Mouse (Mus musculus) left cerebral cortex, adult 2 months (tissue): ENCODE measurements around the gene Pmel. TPM values are rescaled to one million over a fixed set of nuclear protein-coding genes. Genes with fewer than 3 reads are reported as not detected.

Source experiments
- DNase-seq, 2 experiments: peaks; one replicate each; pipeline ENCODE4 v3.0.0; 2021 to 2022; ENCODE audit warnings: low spot score in 2 of 2, mixed read lengths in 1 of 2; ENCODE audit errors: extremely low spot score in 1 of 2
- H3K27ac ChIP-seq: fragments of 200-600 bp; 2 replicates; pipeline ENCODE4 v1.8.1; 2022
- H3K4me3 ChIP-seq: fragments of 200-600 bp; 2 replicates; pipeline ENCODE4 v1.8.1; 2022
- CTCF ChIP-seq: fragments of 200-600 bp; IDR thresholded peaks from 2 replicates; pipeline ENCODE4 v1.8.1; 2022; ENCODE audit warnings: antibody characterized with exemption, mild to moderate bottlenecking, moderate library complexity
- intact Hi-C: fragments of 180-260 bp; cut with DNase I; formaldehyde crosslinking; loops from one replicate; pipeline ENCODE4 v1.15.1; 2025
- total RNA-seq, 2 experiments: library from RNA; stranded (reverse); gene quantifications; 2 replicates each; pipeline ENCODE4 v1.2.3; 2021

Pmel gene
- total RNA-seq, 2 experiments from 2014 or later = 0.36 to 0.75 TPM

GRCm38 (mm10) chr10:128673763-128674468 lies 30.1 kb upstream of the Pmel start, which contains the start of gene Suox:
TSS of gene Suox (minus strand) at chr10:128674073.
- H3K27ac ChIP-seq = peak within 1 kb of the TSS; percentile 85
- intact Hi-C loops = loop anchor here (1.0 to 5.0 kb wide), 3 partner anchors 48 to 123 kb away; partner anchors contain the start of genes Pa2g4 and Rps26
- no peak for TF ChIP-seq CTCF
- peak; percentile 81 to 82 for DNase-seq
- H3K4me3 ChIP-seq = peak within 1 kb of the TSS; percentile 77

- H3K4me3 ChIP-seq = peak overlapping the region; percentile 77
Measured at GRCm38 (mm10) chr10:128674469-128675008, 29.5 kb upstream of the Pmel start.

GRCm38 (mm10) chr10:128695411-128695991 lies 8.5 kb upstream of the Pmel start:
- H3K4me3 ChIP-seq = peak overlapping the region; percentile 97
- TF ChIP-seq CTCF = no peak
- intact Hi-C loops = no loop called here
- DNase-seq = no peak
- H3K27ac ChIP-seq = peak overlapping the region; percentile 98

More at GRCm38 (mm10) chr10:128674469-128675008, 29.5 kb upstream of the Pmel start:
- DNase-seq = peak in 1 of 2 experiments; percentile 20
- TF ChIP-seq CTCF = peak; percentile 82
- intact Hi-C loops = loop anchor here (5.0 kb wide), 1 partner anchor 107 kb away; the partner anchor contains the start of gene Pa2g4
- peak overlapping the region; percentile 85 for H3K27ac ChIP-seq

GRCm38 (mm10) chr10:128695992-128696807 lies 7.8 kb upstream of the Pmel start, which contains the start of gene Rab5b:
TSS of gene Rab5b (minus strand) at chr10:128696264.
- no peak for TF ChIP-seq CTCF
- intact Hi-C loops = no loop called here
- peak within 1 kb of the TSS; percentile 97 for H3K4me3 ChIP-seq

GRCm38 (mm10) chr10:128697072-128697725 lies 6.8 kb upstream of the Pmel start:
- Histone ChIP-seq H3K4me3 (peak overlapping the region; percentile 42; the same call in 1 of the 2 replicates), H3K27ac (peak overlapping the region; percentile 88; the same call in 1 of the 2 replicates)
- TF ChIP-seq CTCF = no peak; the same call in 1 of the 2 replicates
- no peak for DNase-seq
- intact Hi-C loops = no loop called here

More at GRCm38 (mm10) chr10:128695992-128696807, 7.8 kb upstream of the Pmel start, which contains the start of gene Rab5b:
- DNase-seq = peak; percentile 97 to 99
- peak within 1 kb of the TSS; percentile 98 for H3K27ac ChIP-seq

- no peak for DNase-seq
- intact Hi-C loops = no loop called here
- no peak for TF ChIP-seq CTCF
Measured at GRCm38 (mm10) chr10:128699006-128699405, 5.0 kb upstream of the Pmel start.

GRCm38 (mm10) chr10:128699611-128700010 lies 4.4 kb upstream of the Pmel start:
- Histone ChIP-seq H3K27ac (no peak overlapping the region), H3K4me3 (no peak overlapping the region)
- TF ChIP-seq CTCF = no peak
- DNase-seq = no peak
- intact Hi-C loops = no loop called here

More at GRCm38 (mm10) chr10:128699006-128699405, 5.0 kb upstream of the Pmel start:
- no peak overlapping the region for H3K27ac ChIP-seq
- H3K4me3 ChIP-seq = no peak overlapping the region

- Histone ChIP-seq H3K4me3 (no peak overlapping the region), H3K27ac (no peak overlapping the region)
- DNase-seq = no peak
- intact Hi-C loops = no loop called here
- no peak for TF ChIP-seq CTCF
Measured at GRCm38 (mm10) chr10:128700712-128701111, 3.3 kb upstream of the Pmel start.

DNA sequence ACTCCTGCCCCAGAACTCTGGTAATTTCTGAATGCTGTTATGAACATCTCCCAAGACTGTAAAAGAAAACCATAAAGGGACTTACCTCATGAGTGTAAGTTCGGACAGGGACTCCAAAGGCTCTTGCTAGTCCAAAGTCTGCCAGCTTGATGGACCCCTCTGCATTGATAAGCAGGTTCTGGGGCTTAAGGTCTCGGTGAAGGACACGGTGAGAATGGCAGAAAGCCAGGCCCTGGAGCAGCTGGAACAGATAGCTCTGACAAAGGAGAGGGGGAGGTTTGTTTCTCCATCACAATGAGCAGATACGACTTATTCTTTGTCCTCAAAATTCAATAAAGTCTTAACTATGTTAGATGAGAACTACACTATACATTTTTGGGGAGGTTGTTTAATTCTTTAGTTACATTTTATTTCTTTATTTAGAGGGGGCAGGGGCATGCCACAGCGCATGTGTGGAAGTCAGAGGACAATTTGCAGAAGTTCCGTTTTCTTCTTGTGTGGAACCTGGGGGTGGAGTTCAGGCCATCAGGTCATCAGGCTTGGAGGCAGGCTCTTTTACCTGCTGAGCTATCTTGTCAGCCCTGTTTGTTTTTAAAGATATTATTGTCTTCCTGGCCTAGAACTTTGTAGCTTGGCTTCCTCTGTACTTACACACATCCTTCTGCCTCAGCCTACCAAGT lies 1.5 kb upstream of the Pmel start:
- Histone ChIP-seq H3K27ac (no peak overlapping the region), H3K4me3 (no peak overlapping the region)
- no peak for DNase-seq
- intact Hi-C loops = no loop called here
- TF ChIP-seq CTCF = no peak

DNA sequence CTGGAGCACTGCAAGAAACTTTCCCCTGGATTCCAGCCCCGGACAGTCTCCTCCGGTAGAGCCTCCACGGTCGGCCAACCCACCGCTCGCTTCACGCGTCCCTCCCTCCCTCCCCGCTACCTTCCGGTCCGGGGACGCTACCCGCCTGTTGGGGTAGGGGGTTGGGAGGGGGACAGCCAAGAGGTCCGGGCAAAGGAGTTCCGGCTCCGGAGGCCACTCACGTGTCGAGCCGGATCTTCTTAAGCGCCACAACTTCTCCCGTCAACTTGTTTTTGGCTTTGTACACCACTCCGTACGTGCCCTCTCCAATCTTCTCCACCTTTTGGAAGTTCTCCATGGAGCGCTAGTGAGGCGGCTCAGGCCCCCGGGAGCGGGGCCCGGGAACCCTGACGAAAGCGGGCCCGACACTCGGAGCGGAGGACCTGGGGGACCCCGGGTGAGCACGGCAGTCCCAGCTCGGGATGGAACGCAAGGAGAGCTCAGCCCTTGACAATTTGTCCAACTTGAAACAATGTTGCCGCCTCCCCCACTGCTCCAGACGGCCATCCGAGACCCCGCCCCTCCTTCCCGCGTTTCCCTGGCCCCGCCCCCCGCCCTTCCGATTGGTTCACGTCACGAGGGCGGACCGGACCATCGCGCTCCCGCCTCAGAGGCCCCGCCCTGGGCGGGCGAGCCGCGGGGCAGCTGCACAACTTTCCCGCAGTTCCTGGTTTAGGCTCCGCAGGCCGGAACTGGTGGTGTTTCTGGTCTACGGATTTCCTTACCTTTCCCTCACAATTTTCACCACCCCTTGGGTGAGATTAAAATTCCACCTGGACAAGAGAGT lies 709 bp downstream of the Pmel start, which contains the start of gene Cdk2:
Cdk2 (minus strand) TSS at position 541 of the 826 bp plus-strand sequence.
- peak within 1 kb of the TSS; percentile 58 for H3K4me3 ChIP-seq
- intact Hi-C loops = no loop called here
- H3K27ac ChIP-seq = peak within 1 kb of the TSS; percentile 37; the same call in 1 of the 2 replicates
- TF ChIP-seq CTCF = no peak
- DNase-seq = peak; percentile 84 to 87
